Mouse (Mus musculus) C2C12 (cell line): ENCODE data around the gene Mtf1. TPM values are rescaled to one million over a fixed set of nuclear protein-coding genes. Genes with fewer than 3 reads are reported as not detected.
A peak's percentile ranks its signal among the peaks of the same experiment; 100 is the strongest.

Experiments used
- H3K27me3 ChIP-seq: one replicate; pipeline ENCODE4 v1.6.1; 2011; ENCODE audit not compliant: control insufficient read depth, insufficient read depth, insufficient read length
- H3K36me3 ChIP-seq: one replicate; pipeline ENCODE4 v1.6.1; 2011; ENCODE audit not compliant: control insufficient read depth, insufficient read depth
- H3K4me3 ChIP-seq: one replicate; pipeline ENCODE4 v1.5.1; 2011; ENCODE audit warnings: mild to moderate bottlenecking, control low read depth; ENCODE audit not compliant: poor library complexity, insufficient read depth, severe bottlenecking
- H3K79me2 ChIP-seq: one replicate; pipeline ENCODE4 v1.6.1; 2011; ENCODE audit not compliant: control insufficient read depth, insufficient read depth
- H3K79me3 ChIP-seq: one replicate; pipeline ENCODE4 v1.6.1; 2011; ENCODE audit warnings: low read depth, control low read depth
- H3ac ChIP-seq: one replicate; pipeline ENCODE3; 2011; ENCODE audit warnings: low read depth; ENCODE audit not compliant: control insufficient read depth, insufficient read length
- CEBPB ChIP-seq: IDR thresholded peaks from one replicate; pipeline ENCODE4 v1.6.1; 2011; ENCODE audit warnings: low read depth, mild to moderate bottlenecking, control low read depth, moderate library complexity
- CTCF ChIP-seq: IDR thresholded peaks from one replicate; pipeline ENCODE4 v1.5.1; 2011; ENCODE audit not compliant: control insufficient read depth, insufficient read depth, insufficient read length
- FOSL1 ChIP-seq: IDR thresholded peaks from one replicate; pipeline ENCODE4 v1.8.0; 2011; ENCODE audit warnings: mild to moderate bottlenecking, low read length; ENCODE audit not compliant: poor library complexity, insufficient read depth, severe bottlenecking
- MAX ChIP-seq: IDR thresholded peaks from one replicate; pipeline ENCODE4 v1.6.1; 2011; ENCODE audit warnings: mild to moderate bottlenecking, control low read depth
- MYOD1 ChIP-seq: IDR thresholded peaks from one replicate; pipeline ENCODE4 v1.6.1; 2011; ENCODE audit warnings: low read depth; ENCODE audit not compliant: control insufficient read depth, insufficient read length
- MYOG ChIP-seq: IDR thresholded peaks from one replicate; pipeline ENCODE4 v1.6.1; 2011; ENCODE audit not compliant: control insufficient read depth, insufficient read length; ENCODE audit errors: extremely low read depth
- USF1 ChIP-seq: IDR thresholded peaks from one replicate; pipeline ENCODE4 v1.6.1; 2011; ENCODE audit warnings: low read depth, mild to moderate bottlenecking, control low read depth, moderate library complexity
- polyA plus RNA-seq: library from polyadenylated mRNA; unstranded; fragments of >200 nt; fragmentation: generic; extraction: Trizol; gene quantifications from one replicate; pipeline ENCODE4 v1.2.1, GENCODE M21; 2012; ENCODE audit warnings: missing spikeins

The Mtf1 gene
- polyA plus RNA-seq, 1 experiment, result 10.9 TPM

DNA sequence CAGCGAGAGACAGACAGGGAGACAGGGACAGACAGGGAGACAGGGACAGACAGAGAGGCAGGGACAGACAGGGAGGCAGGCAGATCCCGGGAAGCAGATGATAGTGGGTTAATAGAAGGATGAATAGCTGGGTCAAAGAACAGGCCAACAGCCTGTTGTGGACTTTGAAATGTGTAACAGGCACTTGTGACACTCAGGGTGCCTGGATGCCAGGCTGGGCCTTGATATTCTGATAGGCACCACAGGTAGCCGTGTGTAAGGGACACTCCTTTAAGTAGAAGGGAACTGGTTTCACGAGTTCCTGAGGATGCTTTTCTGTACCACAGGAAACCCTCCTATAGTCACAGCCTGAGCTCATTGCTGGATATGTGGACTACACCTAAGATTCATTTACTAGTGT lies 11.9 kb upstream of the Mtf1 start:
- TF ChIP-seq FOSL1 (no peak), MAX (no peak), MYOD1 (no peak), CTCF (no peak), MYOG (no peak), USF1 (no peak), CEBPB (no peak)
- Histone ChIP-seq H3K36me3 (peaks cover 43% of the 10 kb centered on the region), H3ac (no peak overlapping the region), H3K79me3 (no peaks in the 10 kb centered on the region), H3K79me2 (no peaks in the 10 kb centered on the region), H3K27me3 (no peaks in the 10 kb centered on the region), H3K4me3 (no peak overlapping the region)

DNA sequence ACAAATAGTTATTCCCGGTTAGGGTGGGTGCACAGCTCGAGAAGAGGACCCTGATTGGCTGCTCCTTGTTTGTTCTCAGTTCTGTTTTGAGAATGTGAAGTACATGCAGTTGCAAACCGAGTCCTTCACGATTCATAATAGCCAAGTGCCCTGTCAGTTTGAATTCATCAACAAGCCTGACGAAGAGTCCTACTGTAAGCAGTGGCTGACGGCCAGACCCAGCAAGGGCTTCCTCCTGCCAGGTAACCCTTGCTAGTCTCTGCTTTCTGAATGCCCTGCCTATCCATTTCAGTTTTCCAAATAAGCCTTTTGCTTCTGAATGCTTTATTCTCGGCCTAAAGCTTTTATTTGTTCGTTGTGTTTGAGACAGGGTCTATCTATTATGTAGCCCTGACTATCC lies 9.8 kb upstream of the Mtf1 start:
- Histone ChIP-seq H3K4me3 (no peak overlapping the region), H3K79me3 (no peaks in the 10 kb centered on the region), H3K79me2 (no peaks in the 10 kb centered on the region), H3K27me3 (no peaks in the 10 kb centered on the region), H3ac (no peak overlapping the region), H3K36me3 (peaks cover 23% of the 10 kb centered on the region)
- TF ChIP-seq FOSL1 (no peak), MYOG (no peak), CTCF (no peak), MAX (no peak), MYOD1 (no peak), USF1 (no peak), CEBPB (no peak)

DNA sequence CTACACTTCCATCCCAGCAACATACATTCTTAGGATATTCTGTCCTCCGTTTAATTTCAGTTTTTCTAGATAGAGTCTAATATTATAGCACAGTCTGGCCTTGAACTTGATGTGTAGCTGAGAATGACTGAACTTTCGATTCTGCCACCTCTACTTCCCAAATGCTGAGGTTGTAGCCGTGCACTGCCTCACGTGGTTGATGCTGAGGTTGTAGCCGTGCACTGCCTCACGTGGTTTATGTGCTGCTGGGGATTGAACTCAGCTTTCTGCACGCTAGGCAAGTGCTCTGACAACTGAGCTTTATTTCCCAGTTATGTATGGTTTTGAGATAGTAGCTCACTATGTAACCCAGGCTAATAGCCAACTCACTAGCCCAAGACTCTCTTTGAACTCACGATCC lies 5.8 kb upstream of the Mtf1 start:
- Histone ChIP-seq H3K4me3 (no peak overlapping the region), H3ac (no peak overlapping the region), H3K79me2 (no peaks in the 10 kb centered on the region), H3K27me3 (no peaks in the 10 kb centered on the region), H3K79me3 (no peaks in the 10 kb centered on the region), H3K36me3 (peaks cover 30% of the 10 kb centered on the region)
- TF ChIP-seq MYOD1 (no peak), MYOG (no peak), CTCF (no peak), MAX (no peak), FOSL1 (no peak), CEBPB (no peak), USF1 (no peak)

DNA sequence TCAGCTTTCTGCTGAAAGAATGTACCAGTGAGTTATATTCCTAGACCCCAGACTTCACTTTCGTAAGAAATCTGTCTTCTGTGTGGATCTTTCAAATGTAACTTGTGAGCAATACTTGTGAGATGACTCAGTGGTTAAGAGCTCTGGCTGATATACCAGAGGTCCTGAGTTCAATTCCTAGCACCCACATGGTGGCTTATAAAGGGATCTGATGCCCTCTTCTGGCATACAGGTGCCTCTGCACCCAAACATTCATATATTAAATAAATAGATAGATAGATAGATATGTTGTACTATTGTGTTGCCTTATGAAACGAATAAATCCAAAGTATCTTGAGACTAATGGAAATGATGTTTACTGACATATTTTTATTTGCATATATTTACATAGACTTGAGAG lies 5.0 kb upstream of the Mtf1 start:
- H3K79me3 ChIP-seq, result no peaks in the 10 kb centered on the region
- H3ac ChIP-seq, result no peak overlapping the region
- TF ChIP-seq MYOD1 (no peak), MYOG (no peak), MAX (no peak), USF1 (no peak), CEBPB (no peak), CTCF (no peak), FOSL1 (no peak)
- H3K27me3 ChIP-seq, result no peaks in the 10 kb centered on the region
- H3K4me3 ChIP-seq, result no peak overlapping the region
- H3K79me2 ChIP-seq, result no peaks in the 10 kb centered on the region
- H3K36me3 ChIP-seq, result peaks cover 30% of the 10 kb centered on the region

DNA sequence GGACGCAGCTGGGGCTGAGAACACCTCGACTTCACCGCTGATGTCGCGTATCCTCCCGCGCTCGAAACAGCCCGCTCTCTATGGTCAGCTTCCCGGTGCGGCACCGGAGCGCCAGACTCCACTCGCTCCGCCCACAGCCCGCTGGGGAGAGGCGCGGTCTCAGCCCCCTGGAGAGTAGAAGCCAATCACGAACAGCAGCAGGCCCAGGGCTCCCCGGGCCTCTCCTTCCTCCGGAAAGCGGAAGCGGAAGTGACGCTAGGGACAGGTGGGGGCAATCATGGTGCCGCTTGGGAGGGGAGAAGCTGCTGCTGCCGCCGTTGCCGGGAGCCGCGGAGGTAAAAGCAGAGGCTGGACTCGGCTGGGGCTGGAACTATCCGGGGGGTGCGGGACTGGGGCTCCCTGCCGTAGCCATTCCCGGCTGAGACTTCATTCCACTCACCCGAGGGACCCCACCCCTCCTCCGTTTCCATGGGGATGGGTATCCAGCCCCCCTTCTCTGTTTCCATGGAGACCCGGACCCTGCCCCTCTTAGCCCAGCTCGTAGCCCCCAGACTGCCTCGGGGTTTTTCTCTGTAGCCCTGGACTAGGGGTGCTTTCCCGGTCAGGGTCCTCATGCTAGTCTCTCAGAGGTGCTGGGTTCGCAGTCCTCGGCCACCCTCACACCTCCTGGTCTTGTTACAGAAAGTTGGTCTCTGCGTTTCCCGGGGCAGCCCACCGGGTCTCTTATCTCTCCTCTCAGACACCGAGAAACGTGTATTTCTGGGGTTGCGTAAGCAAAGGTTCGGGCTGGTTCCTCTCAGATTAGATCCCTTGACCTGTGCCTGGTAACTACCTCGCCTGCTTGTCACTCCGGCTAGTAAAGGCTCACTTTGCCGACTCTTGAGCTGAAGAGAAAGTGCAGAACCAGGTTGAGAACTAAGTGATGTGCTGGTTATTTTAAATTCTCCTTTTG lies 681 bp downstream of the Mtf1 start:
- peaks cover 34% of the 10 kb centered on the region for H3K79me3 ChIP-seq
- H3K4me3 ChIP-seq, result peak overlapping the region; percentile 95
- H3K79me2 ChIP-seq, result peaks cover 52% of the 10 kb centered on the region
- H3K27me3 ChIP-seq, result no peaks in the 10 kb centered on the region
- TF ChIP-seq MYOG (no peak), MYOD1 (no peak), CTCF (no peak), USF1 (no peak), CEBPB (peak; percentile 35), MAX (peak; percentile 52)
- H3ac ChIP-seq, result peak overlapping the region; percentile 95
- peaks cover 37% of the 10 kb centered on the region for H3K36me3 ChIP-seq
